Mouse (Mus musculus): ENCODE data around the gene Tgm3.

Tgm3 gene

GRCm38 (mm10) chr2:130012026-130012425 lies at the start of gene Tgm3:
Gene Tgm3, plus strand, starts transcription at chr2:130012349.
- DNase-seq (ENCODE audit: low read depth, low spot score), result no peak

GRCm38 (mm10) chr2:129980608-129981007 lies 31.5 kb upstream of the Tgm3 start:
- DNase-seq (ENCODE audit: low read depth, low spot score), result no peak

GRCm38 (mm10) chr2:129987527-129988045 lies 24.6 kb upstream of the Tgm3 start:
- DNase-seq (ENCODE audit: low read depth, low spot score), result no peak

- no peak for DNase-seq (ENCODE audit: low read depth, low spot score)
Measured at GRCm38 (mm10) chr2:129989646-129990045, 22.5 kb upstream of the Tgm3 start.

GRCm38 (mm10) chr2:129994468-129994867 lies 17.7 kb upstream of the Tgm3 start:
- no peak for DNase-seq (ENCODE audit: low read depth, low spot score)

GRCm38 (mm10) chr2:129998476-129998875 lies 13.7 kb upstream of the Tgm3 start:
- DNase-seq (ENCODE audit: low read depth, low spot score), result no peak

- no peak for DNase-seq (ENCODE audit: low read depth, low spot score)
Measured at GRCm38 (mm10) chr2:129999296-129999695, 12.9 kb upstream of the Tgm3 start.

GRCm38 (mm10) chr2:130000601-130001000 lies 11.5 kb upstream of the Tgm3 start:
- no peak for DNase-seq (ENCODE audit: low read depth, low spot score)

GRCm38 (mm10) chr2:130004046-130004445 lies 8.1 kb upstream of the Tgm3 start:
- no peak for DNase-seq (ENCODE audit: low read depth, low spot score)

- no peak for DNase-seq (ENCODE audit: low read depth, low spot score)
Measured at GRCm38 (mm10) chr2:130009371-130009770, 2.8 kb upstream of the Tgm3 start.

- DNase-seq (ENCODE audit: low read depth, low spot score), result no peak
Measured at GRCm38 (mm10) chr2:130013646-130014045, 1.5 kb downstream of the Tgm3 start.

- no peak for DNase-seq (ENCODE audit: low read depth, low spot score)
Measured at GRCm38 (mm10) chr2:130015196-130015595, 3.0 kb downstream of the Tgm3 start.

GRCm38 (mm10) chr2:130018084-130018483 lies 5.9 kb downstream of the Tgm3 start:
- no peak for DNase-seq (ENCODE audit: low read depth, low spot score)

- DNase-seq (ENCODE audit: low read depth, low spot score), result peak; percentile 9
Measured at GRCm38 (mm10) chr2:130027890-130028289, 15.7 kb downstream of the Tgm3 start.

- DNase-seq (ENCODE audit: low read depth, low spot score), result no peak
Measured at GRCm38 (mm10) chr2:130029826-130030225, 17.7 kb downstream of the Tgm3 start.

- peak; percentile 30 for DNase-seq (ENCODE audit: low read depth, low spot score)
Measured at GRCm38 (mm10) chr2:130032661-130033060, 20.5 kb downstream of the Tgm3 start.

GRCm38 (mm10) chr2:130036846-130037245 lies 24.7 kb downstream of the Tgm3 start:
- no peak for DNase-seq (ENCODE audit: low read depth, low spot score)

- DNase-seq (ENCODE audit: low read depth, low spot score), result no peak
Measured at GRCm38 (mm10) chr2:130038971-130039370, 26.8 kb downstream of the Tgm3 start.

GRCm38 (mm10) chr2:130040190-130040886 lies 28.2 kb downstream of the Tgm3 start:
- no peak for DNase-seq (ENCODE audit: low read depth, low spot score)

GRCm38 (mm10) chr2:130043835-130044234 lies 31.7 kb downstream of the Tgm3 start:
- DNase-seq (ENCODE audit: low read depth, low spot score), result no peak

GRCm38 (mm10) chr2:130047923-130048440 lies 35.8 kb downstream of the Tgm3 start:
- DNase-seq (ENCODE audit: low read depth, low spot score), result no peak

- DNase-seq (ENCODE audit: low read depth, low spot score), result no peak
Measured at GRCm38 (mm10) chr2:130048792-130049191, 36.6 kb downstream of the Tgm3 start.

- DNase-seq (ENCODE audit: low read depth, low spot score), result no peak
Measured at GRCm38 (mm10) chr2:130058149-130058548, 46.0 kb downstream of the Tgm3 start.

Measured in skeletal muscle tissue, adult 2 months (tissue).